Mouse (Mus musculus) adrenal gland, adult 8-10 months (tissue): Measurements from ENCODE around the gene Unc119b. TPM values are rescaled to one million over a fixed set of nuclear protein-coding genes. Genes with fewer than 3 reads are reported as not detected.
"Not testable (repeated sequence)": the region's sequence is repeated elsewhere in the genome, so short reads cannot be mapped to it uniquely, and the experiment has no call there.

Experiments
- DNase-seq: peaks from one replicate; pipeline ENCODE4 v3.0.0; 2022
- total RNA-seq, 4 experiments: library from RNA; stranded (reverse); gene quantifications; 2 replicates each; pipeline ENCODE4 v1.2.4; 2022

The Unc119b gene
- total RNA-seq, 4 experiments from 2014 or later = 38.8 to 51.9 (median 45.7) TPM

GRCm38 (mm10) chr5:115158040-115158983 is 23.5 kb upstream of the Unc119b start, which contains the start of gene Mlec:
Mlec (minus strand) TSS chr5:115158179.
- peak; percentile 99 for DNase-seq

- no peak for DNase-seq
Observed at GRCm38 (mm10) chr5:115156933-115157589, 22.3 kb upstream of the Unc119b start.

GRCm38 (mm10) chr5:115156401-115156800 is 21.6 kb upstream of the Unc119b start:
- no peak for DNase-seq

- no peak for DNase-seq
Observed at GRCm38 (mm10) chr5:115155831-115156230, 21.1 kb upstream of the Unc119b start.

GRCm38 (mm10) chr5:115155156-115155631 is 20.4 kb upstream of the Unc119b start:
- DNase-seq = no peak

- no peak for DNase-seq
Observed at GRCm38 (mm10) chr5:115152132-115152956, 17.6 kb upstream of the Unc119b start.

- no peak for DNase-seq
Observed at GRCm38 (mm10) chr5:115151457-115151856, 16.7 kb upstream of the Unc119b start.

- DNase-seq = no peak
Observed at GRCm38 (mm10) chr5:115150991-115151390, 16.2 kb upstream of the Unc119b start.

GRCm38 (mm10) chr5:115149675-115150459 is 15.1 kb upstream of the Unc119b start:
- no peak for DNase-seq

- DNase-seq = not testable (repeated sequence)
Observed at GRCm38 (mm10) chr5:115148872-115149271, 14.1 kb upstream of the Unc119b start.

GRCm38 (mm10) chr5:115148378-115148777 is 13.6 kb upstream of the Unc119b start:
- DNase-seq = no peak

GRCm38 (mm10) chr5:115147388-115147787 is 12.6 kb upstream of the Unc119b start:
- DNase-seq = no peak

- no peak for DNase-seq
Observed at GRCm38 (mm10) chr5:115146747-115147130, 12.0 kb upstream of the Unc119b start.

GRCm38 (mm10) chr5:115145976-115146746 is 11.4 kb upstream of the Unc119b start:
- no peak for DNase-seq

GRCm38 (mm10) chr5:115145253-115145968 is 10.6 kb upstream of the Unc119b start:
- DNase-seq = no peak

GRCm38 (mm10) chr5:115144471-115144870 is 9.7 kb upstream of the Unc119b start:
- no peak for DNase-seq

- no peak for DNase-seq
Observed at GRCm38 (mm10) chr5:115143552-115143951, 8.8 kb upstream of the Unc119b start.

- DNase-seq = no peak
Observed at GRCm38 (mm10) chr5:115142166-115142697, 7.5 kb upstream of the Unc119b start.

GRCm38 (mm10) chr5:115140726-115141125 is 6.0 kb upstream of the Unc119b start:
- DNase-seq = no peak

GRCm38 (mm10) chr5:115139124-115139523 is 4.3 kb upstream of the Unc119b start:
- no peak for DNase-seq
